Mouse (Mus musculus): Measurements from ENCODE around the gene Ifnar2.
"Not testable (repeated sequence)": the region's sequence is repeated elsewhere in the genome, so short reads cannot be mapped to it uniquely, and the experiment has no call there.

Gene Ifnar2

DNA sequence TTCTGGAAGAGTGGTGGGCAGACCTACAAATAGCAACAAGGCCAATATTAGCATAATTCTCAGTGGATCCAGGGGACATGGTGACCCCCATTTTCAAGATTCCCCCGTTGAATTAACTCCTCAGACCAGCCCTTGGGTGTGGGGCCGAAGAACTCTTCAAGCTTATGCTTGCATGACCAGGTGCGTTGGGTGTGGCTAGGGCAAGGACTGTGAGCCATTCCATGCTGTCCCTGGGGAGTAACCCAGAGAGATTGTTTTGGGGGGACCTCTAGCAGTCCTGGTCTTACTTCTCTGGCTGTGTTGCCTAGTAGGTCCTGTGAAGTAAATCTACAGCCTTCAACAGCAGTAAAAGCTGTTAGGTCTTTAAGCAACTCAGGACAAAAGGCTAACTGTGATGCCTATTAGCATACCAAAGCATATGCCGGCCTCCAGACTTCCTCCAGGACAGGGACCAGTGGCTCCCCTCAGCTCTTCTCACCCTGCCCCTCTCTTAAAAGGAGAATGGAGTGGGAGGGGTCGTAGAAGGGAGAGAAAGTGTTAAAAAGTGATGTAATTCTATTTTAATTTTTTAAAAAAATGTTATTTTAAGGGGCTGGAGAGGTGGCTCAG is 60.2 kb downstream of the Ifnar2 start:
- DNase-seq: no peak

DNA sequence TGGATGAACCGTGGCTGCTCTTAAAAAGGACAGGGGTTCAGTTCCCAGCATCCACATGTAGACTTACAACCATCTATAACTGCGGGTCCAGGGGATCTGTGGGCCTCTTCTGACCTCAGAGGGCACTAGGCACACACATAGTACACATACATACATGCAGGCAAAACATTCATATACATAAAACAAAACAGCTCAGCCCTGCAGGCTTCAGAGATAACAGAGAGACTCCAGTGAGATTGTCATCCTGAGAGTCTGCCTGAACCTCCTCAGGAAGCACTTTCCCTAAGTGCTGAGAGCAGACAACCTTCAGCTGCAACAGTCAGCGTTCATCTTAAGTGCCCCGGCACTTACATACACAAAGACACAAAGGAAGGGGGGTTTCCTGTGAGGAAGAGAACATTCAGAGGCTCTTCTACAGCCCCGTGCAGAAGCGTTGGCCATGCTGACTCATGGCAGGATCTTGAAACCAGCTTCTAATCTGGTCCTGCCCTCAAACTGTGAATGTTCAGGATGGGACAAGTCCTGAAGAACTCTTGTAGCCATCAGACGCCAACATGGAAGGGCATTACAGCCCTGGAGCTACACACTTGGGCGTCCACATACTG is 60.8 kb downstream of the Ifnar2 start:
- DNase-seq: no peak

DNA sequence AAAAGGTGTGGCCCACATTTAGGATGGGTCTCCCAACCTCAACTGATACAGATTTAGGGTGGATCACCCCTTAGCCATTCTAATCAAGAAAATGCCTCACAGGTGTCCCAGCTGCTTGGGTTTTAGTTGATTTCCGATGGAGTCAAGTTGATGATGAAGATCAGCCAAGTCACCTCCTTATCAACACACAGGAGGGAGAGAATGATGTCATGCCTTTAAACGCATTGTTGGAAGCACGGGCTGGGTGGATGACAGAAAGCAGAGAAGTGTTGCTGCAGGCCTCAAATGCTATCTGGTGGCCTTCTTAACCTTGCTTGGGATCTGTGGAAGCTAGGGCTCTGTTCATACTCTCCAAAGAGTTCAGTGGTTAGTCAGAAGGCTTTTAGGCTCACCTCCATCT is 61.5 kb downstream of the Ifnar2 start:
- no peak for DNase-seq

DNA sequence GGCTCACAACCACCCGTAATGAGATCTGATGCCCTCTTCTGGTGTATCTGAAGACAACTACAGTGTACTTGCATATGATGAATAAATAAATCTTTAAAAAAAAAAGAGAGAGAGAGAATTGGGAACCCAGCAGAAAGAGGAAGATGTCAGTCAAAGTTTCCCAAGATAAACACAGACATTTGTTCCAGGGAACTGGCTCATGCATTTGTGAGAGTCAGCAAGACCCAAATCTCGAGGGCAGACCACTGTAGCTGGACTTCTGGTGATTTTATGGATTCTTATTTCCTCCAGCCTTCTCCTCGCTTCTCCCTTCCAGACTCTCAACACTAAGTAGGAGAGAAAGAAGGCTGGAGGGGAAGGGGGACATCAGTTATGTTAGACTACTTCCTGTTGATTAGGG is 65.5 kb downstream of the Ifnar2 start:
- DNase-seq: no peak

DNA sequence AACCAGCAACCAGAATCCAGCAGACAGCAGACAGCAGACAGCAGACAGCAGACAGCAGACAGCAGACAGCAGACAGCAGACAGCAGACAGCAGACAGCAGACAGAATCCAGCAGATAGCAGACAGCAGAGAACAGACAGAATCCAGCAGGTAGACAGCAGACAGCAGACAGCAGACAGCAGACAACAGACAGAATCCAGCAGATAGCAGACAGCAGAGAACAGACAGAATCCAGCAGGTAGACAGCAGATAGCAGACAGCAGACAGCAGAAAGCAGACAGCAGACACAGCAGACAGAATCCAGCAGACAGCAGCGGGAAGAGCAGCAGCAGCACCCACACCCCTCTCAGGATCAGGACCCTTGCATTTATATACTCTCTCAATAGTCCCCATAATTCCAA is 66.0 kb downstream of the Ifnar2 start:
- DNase-seq: not testable (repeated sequence)

DNA sequence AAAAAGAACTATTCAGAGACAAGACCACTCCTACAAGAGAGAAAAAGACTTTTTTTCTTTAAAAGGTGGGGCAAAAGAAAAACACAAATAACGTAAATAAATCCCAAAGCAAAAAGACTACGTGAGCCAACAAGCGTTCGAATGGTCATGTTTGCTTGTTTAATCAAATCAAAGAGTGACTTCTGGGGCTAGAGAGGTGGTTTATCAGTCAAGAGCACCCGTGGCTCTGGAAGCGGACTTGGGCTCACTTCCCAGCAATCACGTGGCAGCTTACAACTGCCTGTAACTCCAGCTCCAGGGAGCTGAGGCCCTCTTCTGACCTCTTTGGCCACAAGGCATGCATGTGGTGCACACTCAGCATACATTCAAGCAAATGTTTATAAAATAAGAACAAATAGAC is 68.8 kb downstream of the Ifnar2 start:
- peak; percentile 81 for DNase-seq

DNA sequence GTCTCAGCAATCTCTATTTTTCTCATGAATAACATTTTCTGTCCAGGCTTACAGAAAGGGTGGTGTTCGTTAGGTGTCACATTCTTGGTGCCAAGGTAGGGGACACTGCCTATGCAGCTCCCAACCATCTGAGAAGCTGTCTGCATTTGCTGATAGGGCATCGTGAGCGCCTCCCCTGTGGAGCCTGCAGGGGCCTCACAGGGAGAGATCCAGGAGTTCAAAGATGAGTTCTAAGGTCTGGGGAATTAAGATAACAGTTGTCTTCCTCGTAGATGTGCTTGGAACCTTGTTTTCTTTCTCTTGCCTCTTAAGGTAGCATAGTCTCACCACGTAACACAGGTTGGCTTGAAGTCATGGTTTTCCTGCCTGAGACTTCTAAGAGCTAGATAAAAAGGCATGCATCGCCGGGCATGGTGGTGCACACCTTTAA is 69.2 kb downstream of the Ifnar2 start:
- no peak for DNase-seq

DNA sequence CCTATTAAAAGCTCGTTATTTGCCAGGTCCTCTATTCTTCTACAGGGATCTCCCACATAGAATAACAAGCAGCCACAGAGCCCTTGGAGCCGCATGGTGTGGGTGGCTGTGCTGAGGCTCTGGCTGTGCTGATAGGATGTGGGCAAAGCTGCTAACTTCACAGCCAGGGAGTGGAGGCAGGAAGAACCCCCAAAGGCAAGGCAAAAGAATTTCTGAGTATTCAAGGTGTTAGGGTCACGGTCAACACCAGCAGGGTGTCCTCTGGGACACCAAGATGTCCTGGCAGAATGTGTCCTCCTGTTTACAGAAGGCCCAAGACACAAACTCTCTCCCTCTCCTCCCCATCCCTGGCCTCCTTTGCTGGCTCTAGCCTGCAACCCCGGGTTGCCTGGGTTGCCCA is 69.9 kb downstream of the Ifnar2 start:
- DNase-seq: no peak

DNA sequence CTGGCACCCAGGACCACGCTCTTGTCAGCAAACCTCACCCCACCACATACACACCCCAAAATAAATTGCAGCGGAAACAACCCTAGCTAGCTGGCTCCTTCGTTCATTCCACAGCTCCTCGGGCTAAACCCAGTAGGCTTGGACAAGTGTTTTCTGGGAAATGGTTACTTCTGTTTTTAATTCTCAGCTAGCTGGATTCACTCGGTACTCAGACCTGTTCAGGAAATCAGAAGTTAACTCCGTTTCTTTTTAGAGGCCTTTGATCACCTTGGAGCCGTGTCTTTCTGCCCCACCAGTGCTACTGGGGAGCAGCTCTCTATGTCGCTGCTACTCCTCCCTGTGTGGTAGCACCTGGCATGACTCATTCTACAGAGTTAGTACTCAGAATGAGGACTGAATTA is 70.6 kb downstream of the Ifnar2 start:
- DNase-seq: no peak

DNA sequence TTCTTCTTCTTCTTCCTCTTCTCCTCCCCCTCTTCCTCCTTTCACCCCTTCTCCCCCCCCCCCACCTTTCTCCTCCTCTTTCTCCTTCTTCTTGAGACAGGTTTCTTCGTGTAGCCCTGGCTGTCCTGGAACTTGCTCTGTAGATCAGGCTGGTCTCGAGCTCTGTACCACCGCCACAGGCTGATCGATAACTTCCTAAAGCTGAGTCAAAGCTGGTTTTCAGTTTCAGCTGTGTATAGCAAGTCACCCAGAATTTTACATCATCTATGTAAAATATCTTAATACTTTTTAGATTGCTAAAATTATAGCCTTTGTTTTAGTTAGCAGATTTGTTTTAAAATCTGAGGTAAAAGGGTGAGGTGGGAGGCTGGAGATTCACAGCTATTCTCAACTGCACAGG is 72.3 kb downstream of the Ifnar2 start:
- no peak for DNase-seq

DNA sequence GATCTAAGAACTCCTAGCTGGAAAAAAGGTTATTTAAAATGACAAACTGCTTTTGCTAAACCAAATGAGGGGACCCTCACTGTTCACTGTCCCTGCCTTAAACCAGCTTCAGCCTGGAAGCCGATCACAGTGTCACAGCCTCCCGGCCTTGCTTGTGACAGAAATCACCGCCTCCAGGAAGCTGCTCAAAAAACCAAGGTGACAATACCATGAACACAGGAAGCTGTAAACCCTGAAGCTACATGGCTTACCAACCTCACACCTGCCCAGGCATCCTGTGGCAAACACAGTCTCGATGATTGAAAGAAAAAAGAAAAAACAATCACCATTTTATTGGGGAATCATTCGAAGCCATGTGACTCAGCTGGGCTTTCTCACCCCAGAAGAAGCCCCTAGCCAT is 73.0 kb downstream of the Ifnar2 start:
- DNase-seq: no peak

DNA sequence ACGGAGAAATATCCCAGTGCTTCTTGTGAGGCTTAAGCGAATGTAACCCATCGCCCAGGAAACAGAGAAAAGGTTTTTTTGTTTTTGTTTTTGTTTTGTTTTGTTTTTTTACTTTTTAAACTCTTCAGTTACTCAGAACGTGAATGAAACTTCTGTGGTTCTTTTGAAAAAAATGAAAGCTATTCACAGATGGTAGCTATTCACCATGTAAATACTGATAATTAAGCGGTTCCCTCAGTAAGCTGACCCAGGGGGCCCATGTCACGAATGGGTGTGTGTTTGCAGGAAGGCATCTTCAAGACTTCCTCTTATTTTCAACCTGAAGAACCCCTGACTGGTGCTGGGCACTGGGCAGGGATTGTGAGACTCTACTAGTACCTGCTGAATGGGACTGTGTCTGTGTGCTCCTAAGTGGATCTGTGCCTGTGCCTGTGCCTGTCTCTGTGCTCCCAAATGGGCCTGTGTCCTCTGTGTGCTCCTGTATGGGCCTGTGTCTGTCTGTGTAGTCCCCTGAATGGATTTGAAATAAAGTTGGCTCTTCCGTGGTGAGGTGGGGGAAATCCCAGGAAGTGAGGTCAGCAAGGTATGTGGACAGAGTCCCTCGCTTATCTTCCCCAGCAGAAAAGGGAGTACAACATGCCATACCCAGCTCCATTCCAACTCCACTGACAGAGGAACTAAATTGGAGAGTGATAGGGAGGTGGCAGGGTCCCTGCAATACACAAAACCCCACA is 74.4 kb downstream of the Ifnar2 start:
- DNase-seq: no peak

DNA sequence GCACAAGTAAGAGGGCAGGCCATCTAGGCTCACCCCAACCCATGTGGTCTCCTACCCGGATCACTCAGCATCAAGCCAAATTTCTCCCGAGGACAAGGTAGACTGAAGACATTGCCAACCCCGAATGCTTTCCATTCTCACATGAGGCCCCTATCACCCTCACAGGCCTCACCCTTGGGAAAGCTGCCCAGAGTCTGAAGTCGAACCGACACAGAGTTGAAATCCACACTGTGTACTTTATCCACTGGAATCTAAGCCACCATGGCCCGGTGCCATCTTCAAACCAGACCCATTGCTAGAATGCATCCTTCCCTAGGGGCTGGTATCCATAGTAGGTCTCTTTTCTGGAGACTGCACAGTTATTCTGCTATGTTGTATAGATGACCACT is 74.9 kb downstream of the Ifnar2 start:
- DNase-seq: peak; percentile 71

DNA sequence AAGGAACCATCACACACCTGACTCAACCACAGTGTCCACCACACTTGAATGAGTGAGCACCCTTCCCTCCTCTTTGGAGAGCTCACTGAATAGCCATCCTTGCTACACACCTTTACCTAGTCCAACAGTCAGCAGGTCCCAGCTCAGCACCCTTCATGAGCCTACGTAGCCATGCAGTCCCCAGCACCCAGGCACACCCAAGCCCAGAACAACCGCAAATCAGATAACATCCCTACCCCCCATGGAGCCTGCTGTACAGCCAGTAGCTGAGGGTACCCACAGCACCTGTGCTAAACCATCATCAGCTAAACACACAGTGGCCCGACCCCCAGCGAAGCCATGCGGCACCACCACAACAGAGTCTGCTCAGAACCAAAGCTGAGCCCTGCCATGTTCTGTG is 75.5 kb downstream of the Ifnar2 start:
- no peak for DNase-seq

DNA sequence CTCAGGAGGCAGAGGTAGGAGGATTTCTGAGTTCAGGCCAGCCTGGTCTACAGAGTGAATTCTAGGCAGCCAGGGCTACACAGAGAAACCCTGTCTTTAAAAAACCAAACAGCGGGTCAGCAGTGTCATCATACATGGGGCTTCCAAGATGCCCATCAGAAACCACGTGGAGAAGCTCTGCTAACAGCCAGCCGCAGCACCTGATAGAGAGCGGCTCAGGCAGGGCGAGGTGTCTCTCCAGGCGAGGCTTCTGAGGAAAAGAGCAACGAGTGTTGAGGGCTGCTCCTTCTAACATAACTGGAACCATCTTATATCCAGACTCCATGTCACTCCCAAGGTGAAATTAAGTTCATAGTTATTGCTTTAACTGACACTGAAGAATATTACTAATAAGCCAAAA is 76.3 kb downstream of the Ifnar2 start:
- DNase-seq: no peak

DNA sequence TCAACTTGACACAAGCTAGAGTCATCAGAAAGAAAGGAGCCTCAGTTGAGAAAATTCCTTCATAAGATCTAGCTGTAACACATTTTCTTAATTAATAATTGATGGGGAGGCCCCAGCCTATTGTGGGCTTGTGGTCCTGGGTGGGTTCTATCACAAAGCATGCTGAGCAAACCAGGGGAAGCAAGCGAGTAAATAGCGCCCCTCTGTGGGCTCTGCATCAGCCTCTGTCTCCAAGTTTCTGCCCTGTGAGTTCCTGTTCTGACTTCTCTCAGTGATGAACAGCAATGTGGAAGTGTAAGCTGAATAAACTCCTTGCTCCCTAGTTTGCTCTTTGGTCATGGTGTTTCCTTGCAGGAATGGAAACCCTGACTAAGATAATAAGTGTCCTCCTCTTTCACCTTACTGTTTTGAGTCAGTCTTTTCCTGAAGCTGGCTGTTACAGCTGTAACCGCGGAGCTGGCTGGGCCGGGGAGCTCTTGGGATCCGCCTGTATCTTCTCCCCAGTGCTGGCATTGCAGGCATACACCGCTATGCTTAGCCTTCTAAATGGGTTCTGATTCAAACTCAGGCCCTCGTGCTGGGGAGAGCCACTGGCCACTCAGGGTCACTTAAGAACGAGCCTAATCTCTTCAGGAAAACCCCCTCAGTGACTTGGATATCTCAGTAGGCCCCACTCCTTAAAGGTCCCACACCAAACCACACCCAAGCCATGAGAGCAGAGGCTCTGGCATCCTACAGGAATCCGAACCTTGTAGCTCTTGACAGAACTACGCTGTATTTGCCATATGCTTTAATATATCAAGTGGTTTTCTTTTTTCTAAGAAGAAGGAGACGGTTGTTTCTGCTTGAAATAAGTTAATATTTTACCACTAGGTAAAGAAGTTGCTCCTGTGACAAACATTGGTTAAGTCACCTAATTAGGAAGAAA is 77.8 kb downstream of the Ifnar2 start:
- DNase-seq: no peak

DNA sequence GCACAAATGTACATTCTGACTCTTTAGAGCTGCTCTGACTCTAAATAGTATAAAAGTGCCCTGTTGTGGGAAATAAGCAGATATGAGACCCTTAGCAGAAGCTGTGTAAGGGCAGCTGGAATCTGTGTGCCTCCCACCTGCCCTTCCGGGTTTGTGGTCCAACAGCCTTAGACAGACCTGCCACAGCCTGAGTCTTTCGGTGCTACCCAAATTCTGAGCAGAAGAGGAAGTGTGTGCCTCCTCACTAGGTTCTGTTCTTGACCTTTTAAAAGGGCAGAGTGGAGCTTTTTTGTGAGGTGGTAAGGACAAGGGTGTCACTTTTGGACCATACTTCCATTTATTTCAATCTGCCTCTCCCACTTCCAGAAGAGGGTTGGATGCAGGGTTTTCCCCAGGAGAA is 79.4 kb downstream of the Ifnar2 start:
- no peak for DNase-seq

DNA sequence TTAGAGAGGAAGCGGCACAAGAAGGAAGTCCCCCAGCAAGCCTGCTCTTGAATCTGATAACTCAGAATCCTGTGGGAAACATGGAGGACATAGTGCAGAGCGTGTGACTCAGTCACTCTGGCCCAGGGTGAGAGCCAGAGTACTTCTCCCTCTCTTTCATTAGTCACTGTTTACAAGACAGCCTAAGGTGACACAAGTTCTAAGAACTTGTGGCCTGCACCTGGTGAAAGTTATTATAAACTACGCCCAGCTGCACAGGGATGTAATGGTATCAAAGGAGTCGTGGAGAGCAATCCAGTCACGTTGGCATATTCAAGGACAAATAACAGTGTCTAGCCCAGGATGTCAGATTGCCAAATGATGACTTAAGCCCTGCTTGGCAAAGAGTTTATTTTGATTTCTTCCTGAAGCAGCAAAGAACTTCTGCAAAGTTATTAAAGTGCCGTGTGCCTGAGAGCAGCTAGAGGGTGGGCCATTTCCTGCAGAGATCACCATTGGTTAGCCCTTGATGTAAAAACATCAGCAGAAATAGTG is 79.8 kb downstream of the Ifnar2 start:
- DNase-seq: peak; percentile 53

Data from kidney, adult 9 months (tissue).